Mouse (Mus musculus): Measurements from ENCODE around the gene Pcdh15. TPM values are rescaled to one million over a fixed set of nuclear protein-coding genes. Genes with fewer than 3 reads are reported as not detected.

Pcdh15 gene
- polyA plus RNA-seq, 1 experiment from 2014 or later, result 0.87 TPM

DNA sequence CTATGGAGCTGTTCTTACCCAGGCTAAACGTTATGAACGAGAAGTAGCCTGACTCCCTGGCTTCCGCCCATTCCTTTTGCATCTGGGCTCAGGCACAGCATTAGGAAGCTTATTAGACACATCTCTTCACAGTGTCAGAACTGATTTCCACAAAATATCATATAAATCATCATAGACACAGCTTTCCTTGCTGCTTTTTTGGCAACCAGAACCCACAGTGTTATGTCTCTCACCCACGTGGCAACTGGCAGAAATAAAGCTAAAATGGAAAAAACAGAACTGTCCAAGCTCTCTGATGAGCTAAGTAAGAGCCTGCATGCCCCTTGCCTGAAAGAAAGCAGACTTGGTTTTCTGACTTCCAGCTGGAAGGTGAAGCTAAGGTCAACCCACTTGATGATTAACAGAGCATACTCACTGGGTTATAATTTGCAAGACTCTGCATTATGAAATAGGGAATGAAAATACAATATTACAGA, 1580.9 kb downstream of the Pcdh15 start:
- Histone ChIP-seq H3K27ac (no peak overlapping the region), H3K9ac (no peak overlapping the region), H3K9me3 (no peaks in the 10 kb centered on the region), H3K4me2 (no peak overlapping the region), H3K4me3 (no peak overlapping the region), H3K27me3 (no peaks in the 10 kb centered on the region), H3K4me1 (no peaks in the 10 kb centered on the region; the same call in 1 of the 2 replicates), H3K36me3 (no peaks in the 10 kb centered on the region)
- ATAC-seq (ENCODE audit: insufficient number of reproducible peaks, low FRiP score, low TSS enrichment, low read depth), result no peak
- WGBS, result 41% methylated on average over 4 of the region's 4 CpGs

DNA sequence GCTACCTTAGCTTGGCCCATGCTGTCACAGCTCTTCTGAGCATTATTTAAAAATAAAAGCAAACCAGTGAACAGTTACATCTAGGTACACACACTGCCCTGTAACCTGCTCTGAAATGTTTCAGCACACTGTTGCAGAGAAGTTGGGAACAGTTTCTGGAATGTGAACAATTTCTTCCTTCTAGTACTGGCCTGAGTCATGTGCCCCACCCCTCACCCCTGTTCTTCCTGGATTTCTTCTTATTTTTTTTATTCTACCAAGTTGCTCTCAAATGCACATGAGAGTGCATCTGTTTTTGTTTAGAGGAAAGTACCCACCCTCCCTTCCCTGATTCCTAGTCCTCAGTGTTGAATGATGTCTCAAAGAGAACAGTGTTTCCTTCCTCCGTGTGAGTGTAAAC, 1581.4 kb downstream of the Pcdh15 start:
- H3K4me1 ChIP-seq, result no peaks in the 10 kb centered on the region; the same call in 1 of the 2 replicates
- no peak overlapping the region for H3K9ac ChIP-seq
- ATAC-seq (ENCODE audit: insufficient number of reproducible peaks, low FRiP score, low TSS enrichment, low read depth), result no peak
- H3K4me2 ChIP-seq, result no peak overlapping the region
- no peak overlapping the region for H3K4me3 ChIP-seq
- H3K9me3 ChIP-seq, result no peaks in the 10 kb centered on the region
- no peaks in the 10 kb centered on the region for H3K27me3 ChIP-seq
- 0% methylated on average over 1 of the region's 1 CpGs for WGBS
- no peaks in the 10 kb centered on the region for H3K36me3 ChIP-seq
- H3K27ac ChIP-seq, result no peak overlapping the region

Measured in limb, embryonic 15.5 days (tissue).